Mouse (Mus musculus) bone marrow macrophage, adult 2 months (primary cell): ENCODE measurements around the gene Fntb.

ENCODE experiments used
- CTCF ChIP-seq: IDR thresholded peaks from 2 replicates; pipeline ENCODE4 v1.5.1; 2012; ENCODE audit warnings: low read depth, mild to moderate bottlenecking, low read length, moderate library complexity
- POLR2A ChIP-seq: IDR thresholded peaks from 2 replicates; pipeline ENCODE4 v1.6.1; 2012; ENCODE audit warnings: mild to moderate bottlenecking, low read depth, low read length, borderline replicate concordance

- TF ChIP-seq CTCF (no peak), POLR2A (no peak)
Observed at GRCm38 (mm10) chr12:76897006-76897405, 131.6 kb downstream of the Fntb start.
